Mouse (Mus musculus) liver, embryonic 11.5 days (tissue): Measurements from ENCODE around the gene Plaur. TPM values are rescaled to one million over a fixed set of nuclear protein-coding genes. Genes with fewer than 3 reads are reported as not detected.

Source experiments
- ATAC-seq: fragments of 200-750 bp; cut with Nextera tagmentation; replicated peaks from 2 replicates; pipeline ENCODE4 v1.8.0; 2017; ENCODE audit warnings: moderate number of reproducible peaks, mild to moderate bottlenecking, moderate TSS enrichment, moderate library complexity; ENCODE audit not compliant: low FRiP score
- DNase-seq: peaks from one replicate; pipeline ENCODE4 v3.0.0-alpha.2; 2017; ENCODE audit warnings: low spot score
- H3K27ac ChIP-seq: fragments of 300-500 bp; sonication (generic); 2 replicates; pipeline ENCODE4 v1.5.1; 2014; ENCODE audit warnings: mild to moderate bottlenecking, low read depth, low read length, control low read depth
- H3K27me3 ChIP-seq: fragments of 300-500 bp; sonication (generic); replicated peaks from 2 replicates; pipeline ENCODE4 v1.6.1; 2014; ENCODE audit warnings: low read length, mixed read lengths; ENCODE audit not compliant: control insufficient read depth, insufficient read depth
- H3K36me3 ChIP-seq: fragments of 300-500 bp; sonication (generic); 2 replicates; pipeline ENCODE4 v1.6.1; 2014; ENCODE audit warnings: mild to moderate bottlenecking, low read length, moderate library complexity, mixed read lengths; ENCODE audit not compliant: control insufficient read depth, insufficient read depth
- H3K4me1 ChIP-seq: fragments of 300-500 bp; sonication (generic); replicated peaks from 2 replicates; pipeline ENCODE4 v1.6.1; 2014; ENCODE audit warnings: low read length, mixed read lengths; ENCODE audit not compliant: control insufficient read depth, insufficient read depth
- H3K4me2 ChIP-seq: fragments of 300-500 bp; sonication (generic); 2 replicates; pipeline ENCODE4 v1.6.1; 2014; ENCODE audit warnings: mild to moderate bottlenecking, control low read depth, moderate library complexity
- H3K4me3 ChIP-seq: fragments of 300-500 bp; sonication (generic); 2 replicates; pipeline ENCODE4 v1.5.1; 2014; ENCODE audit warnings: low read depth, low read length, control low read depth
- H3K9ac ChIP-seq: fragments of 300-500 bp; sonication (generic); 2 replicates; pipeline ENCODE4 v1.6.1; 2014; ENCODE audit warnings: low read depth, low read length, control low read depth
- H3K9me3 ChIP-seq: fragments of 300-500 bp; sonication (generic); 2 replicates; pipeline ENCODE4 v1.6.1; 2016; ENCODE audit warnings: low read length, inconsistent platforms, mixed read lengths; ENCODE audit not compliant: control insufficient read depth
- WGBS: fragments of 180-500 bp; shearing (Covaris S2); extraction: QIAGEN DNeasy Blood & Tissue Kit; methylation state at CpG from one replicate; pipeline ENCODE4 v1.1.7; 2014; 5-methylcytosine and 5-hydroxymethylcytosine counted together
- polyA plus RNA-seq: library from polyadenylated mRNA; unstranded; fragments of >200 nt; fragmentation: Nextera tagmentation; extraction: Ambion mirVana; gene quantifications from 2 replicates; pipeline ENCODE4 v1.2.1, GENCODE M21; 2014

The Plaur gene
- polyA plus RNA-seq, 1 experiment from 2014 or later = 5.6 TPM

- DNase-seq (no peak), ATAC-seq (no peak)
- no peak within 1 kb of the TSS for H3K4me3 ChIP-seq
- 73% methylated on average over 9 of the region's 9 CpGs for WGBS
- H3K9ac ChIP-seq = no peak within 1 kb of the TSS
- no peak within 1 kb of the TSS for H3K27ac ChIP-seq
- no peaks in the 10 kb centered on the region for H3K9me3 ChIP-seq
- H3K4me1 ChIP-seq = no peaks in the 10 kb centered on the region
- no peaks in the 10 kb centered on the region for H3K27me3 ChIP-seq
- no peak within 1 kb of the TSS for H3K4me2 ChIP-seq
- H3K36me3 ChIP-seq = no peaks in the 10 kb centered on the region
Observed at GRCm38 (mm10) chr7:24451855-24452311, 10.4 kb upstream of the Plaur start, which contains the start of gene Irgc1. Irgc1 (minus strand) TSS chr7:24452297.

GRCm38 (mm10) chr7:24454199-24454598 is 8.1 kb upstream of the Plaur start:
- 69% methylated on average over 2 of the region's 2 CpGs for WGBS
- no peak for ATAC-seq
- no peak overlapping the region for H3K9ac ChIP-seq
- H3K4me1 ChIP-seq = no peaks in the 10 kb centered on the region
- no peaks in the 10 kb centered on the region for H3K9me3 ChIP-seq
- no peak for DNase-seq
- H3K4me3 ChIP-seq = no peak overlapping the region
- no peak overlapping the region for H3K4me2 ChIP-seq
- H3K27ac ChIP-seq = no peak overlapping the region
- H3K36me3 ChIP-seq = no peaks in the 10 kb centered on the region
- no peaks in the 10 kb centered on the region for H3K27me3 ChIP-seq

- Histone ChIP-seq H3K36me3 (no peaks in the 10 kb centered on the region), H3K27ac (no peak overlapping the region), H3K9me3 (no peaks in the 10 kb centered on the region), H3K27me3 (no peaks in the 10 kb centered on the region; the same call in none of the 2 replicates), H3K4me1 (no peaks in the 10 kb centered on the region), H3K4me2 (no peak overlapping the region), H3K4me3 (no peak overlapping the region), H3K9ac (no peak overlapping the region)
- DNase-seq (no peak), ATAC-seq (no peak)
- 80% methylated on average over 5 of the region's 5 CpGs for WGBS
Observed at GRCm38 (mm10) chr7:24455726-24456125, 6.6 kb upstream of the Plaur start.

- Histone ChIP-seq H3K4me3 (no peak overlapping the region), H3K9me3 (no peaks in the 10 kb centered on the region), H3K4me2 (no peak overlapping the region), H3K27ac (no peak overlapping the region), H3K9ac (no peak overlapping the region), H3K4me1 (peaks cover 8% of the 10 kb centered on the region), H3K36me3 (no peaks in the 10 kb centered on the region), H3K27me3 (peaks cover 2% of the 10 kb centered on the region)
- ATAC-seq (no peak), DNase-seq (no peak)
- WGBS = 43% methylated on average over 10 of the region's 10 CpGs
Observed at GRCm38 (mm10) chr7:24457726-24458370, 4.4 kb upstream of the Plaur start.

- Histone ChIP-seq H3K27me3 (peaks cover 2% of the 10 kb centered on the region), H3K9me3 (no peaks in the 10 kb centered on the region), H3K9ac (no peak overlapping the region), H3K27ac (no peak overlapping the region), H3K4me1 (peaks cover 10% of the 10 kb centered on the region), H3K4me3 (no peak overlapping the region), H3K4me2 (no peak overlapping the region), H3K36me3 (no peaks in the 10 kb centered on the region)
- DNase-seq (no peak), ATAC-seq (no peak)
- 55% methylated on average over 5 of the region's 5 CpGs for WGBS
Observed at GRCm38 (mm10) chr7:24459440-24459839, 2.8 kb upstream of the Plaur start.

GRCm38 (mm10) chr7:24459843-24460242 is 2.4 kb upstream of the Plaur start:
- Histone ChIP-seq H3K27me3 (peaks cover 2% of the 10 kb centered on the region), H3K4me1 (peaks cover 10% of the 10 kb centered on the region), H3K9me3 (no peaks in the 10 kb centered on the region), H3K4me3 (no peak overlapping the region), H3K36me3 (no peaks in the 10 kb centered on the region), H3K9ac (no peak overlapping the region), H3K4me2 (no peak overlapping the region), H3K27ac (no peak overlapping the region)
- DNase-seq = no peak
- no peak for ATAC-seq
- 57% methylated on average over 3 of the region's 3 CpGs for WGBS

- H3K9ac ChIP-seq = no peak overlapping the region
- H3K36me3 ChIP-seq = no peaks in the 10 kb centered on the region
- no peak overlapping the region for H3K27ac ChIP-seq
- peaks cover 2% of the 10 kb centered on the region for H3K27me3 ChIP-seq
- H3K9me3 ChIP-seq = no peaks in the 10 kb centered on the region
- WGBS = 34% methylated on average over 14 of the region's 14 CpGs
- ATAC-seq = no peak
- H3K4me2 ChIP-seq = no peak overlapping the region
- H3K4me3 ChIP-seq = no peak overlapping the region
- no peak for DNase-seq
- H3K4me1 ChIP-seq = peaks cover 10% of the 10 kb centered on the region
Observed at GRCm38 (mm10) chr7:24461376-24462051, 770 bp upstream of the Plaur start.

GRCm38 (mm10) chr7:24466835-24467234 is 4.6 kb downstream of the Plaur start:
- DNase-seq = no peak
- H3K27me3 ChIP-seq = no peaks in the 10 kb centered on the region
- H3K4me3 ChIP-seq = no peak overlapping the region
- no peak overlapping the region for H3K27ac ChIP-seq
- no peak overlapping the region for H3K9ac ChIP-seq
- H3K36me3 ChIP-seq = peaks cover 2% of the 10 kb centered on the region
- H3K4me2 ChIP-seq = no peak overlapping the region
- no peak for ATAC-seq
- no peaks in the 10 kb centered on the region for H3K9me3 ChIP-seq
- 56% methylated on average over 6 of the region's 6 CpGs for WGBS
- H3K4me1 ChIP-seq = peaks cover 6% of the 10 kb centered on the region; the same call in 1 of the 2 replicates

GRCm38 (mm10) chr7:24467886-24468285 is 5.6 kb downstream of the Plaur start:
- H3K27ac ChIP-seq = no peak overlapping the region
- H3K4me2 ChIP-seq = no peak overlapping the region
- peaks cover under 1% of the 10 kb centered on the region; the same call in 1 of the 2 replicates for H3K4me1 ChIP-seq
- no peak for DNase-seq
- peaks cover 2% of the 10 kb centered on the region for H3K36me3 ChIP-seq
- no peak overlapping the region for H3K9ac ChIP-seq
- 78% methylated on average over 5 of the region's 5 CpGs for WGBS
- no peaks in the 10 kb centered on the region for H3K27me3 ChIP-seq
- H3K4me3 ChIP-seq = no peak overlapping the region
- no peak for ATAC-seq
- H3K9me3 ChIP-seq = no peaks in the 10 kb centered on the region
